Mouse (Mus musculus) left cerebral cortex, postnatal 14 days (tissue): ENCODE results near the gene Gpi1. TPM values are rescaled to one million over a fixed set of nuclear protein-coding genes. Genes with fewer than 3 reads are reported as not detected.
"Not testable (repeated sequence)": the region's sequence is repeated elsewhere in the genome, so short reads cannot be mapped to it uniquely, and the experiment has no call there.

Experiments used
- DNase-seq, 2 experiments: peaks; one replicate each; pipeline ENCODE4 v3.0.0; 2021 to 2022; ENCODE audit warnings: low spot score in 2 of 2, mixed read lengths in 1 of 2
- intact Hi-C: fragments of 180-260 bp; cut with DNase I; formaldehyde crosslinking; loops from one replicate; pipeline ENCODE4 v1.15.1; 2025
- total RNA-seq, 2 experiments: library from RNA; stranded (reverse); gene quantifications; 2 replicates each; pipeline ENCODE4 v1.2.3; 2021

Gpi1 gene
- total RNA-seq, 2 experiments from 2014 or later: 676 to 689 TPM

GRCm38 (mm10) chr7:34198346-34198745 is 31.8 kb downstream of the Gpi1 start:
- peak; percentile 25 to 40 for DNase-seq
- intact Hi-C loops: no loop called here

- intact Hi-C loops: no loop called here
- peak; percentile 91 to 95 for DNase-seq
Observed at GRCm38 (mm10) chr7:34196132-34197128, 33.7 kb downstream of the Gpi1 start, which contains the start of gene Pdcd2l. Pdcd2l (minus strand) TSS chr7:34196661.

DNA sequence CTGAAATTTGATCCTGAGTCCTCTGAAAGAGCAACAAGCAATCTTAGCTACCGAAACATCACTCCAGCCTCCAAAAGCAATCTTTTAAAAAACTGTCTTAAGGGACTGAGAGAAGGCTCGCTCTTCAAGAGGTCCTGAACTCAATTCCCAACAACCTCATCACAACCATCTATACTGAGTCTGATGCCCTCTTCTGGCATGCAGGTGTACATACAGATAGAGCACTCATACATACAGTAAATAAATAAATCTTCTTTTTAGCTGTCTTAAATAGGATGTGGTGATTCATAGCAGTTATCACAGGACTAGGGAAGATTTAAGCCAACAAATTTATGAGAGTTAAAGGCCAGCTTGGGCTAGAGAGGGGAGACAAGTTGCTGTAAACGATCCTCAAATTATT is 34.5 kb downstream of the Gpi1 start:
- intact Hi-C loops: no loop called here
- no peak for DNase-seq

DNA sequence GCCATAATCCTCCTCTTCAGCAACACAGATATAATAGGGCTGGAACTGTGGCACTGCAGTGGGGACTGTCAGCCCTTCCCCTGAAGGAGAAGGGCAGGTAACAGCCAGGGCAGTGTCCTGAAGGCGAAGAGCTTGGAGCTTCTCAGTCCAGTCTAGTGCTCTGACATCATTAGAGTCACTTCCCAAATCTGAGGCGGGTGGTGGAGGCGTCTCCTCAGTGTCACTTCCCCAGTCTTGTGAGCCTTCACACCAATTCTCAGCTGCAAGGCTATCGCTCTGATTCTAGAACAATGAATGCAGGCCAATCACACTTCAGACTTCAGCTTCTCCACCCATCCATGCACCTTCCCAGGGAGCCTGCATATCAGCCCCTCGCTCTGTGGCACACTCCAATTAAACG is 37.3 kb downstream of the Gpi1 start:
- intact Hi-C loops: no loop called here
- DNase-seq: no peak

GRCm38 (mm10) chr7:34189376-34189989 is 40.7 kb downstream of the Gpi1 start:
- intact Hi-C loops: no loop called here
- DNase-seq: no peak

DNA sequence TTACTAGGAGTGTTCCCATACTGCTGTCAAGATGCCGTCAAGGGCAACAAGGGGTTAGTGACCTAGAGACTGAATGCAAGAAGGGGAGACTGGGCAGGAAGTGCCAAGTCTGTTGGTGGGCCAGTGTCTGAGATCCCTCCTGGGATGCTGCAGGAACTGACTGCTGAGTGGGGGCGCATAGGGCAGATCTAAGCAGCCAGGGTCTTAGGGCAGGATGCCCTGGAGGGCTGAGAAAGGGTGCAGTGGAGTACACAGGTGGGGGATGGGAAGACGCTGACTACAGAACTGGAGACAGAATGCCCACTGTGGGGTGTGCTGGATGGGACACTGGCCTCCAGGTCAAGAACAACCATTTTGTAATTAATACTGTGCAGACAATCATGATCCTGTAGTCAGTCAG is 46.3 kb downstream of the Gpi1 start:
- intact Hi-C loops: no loop called here
- no peak for DNase-seq

DNA sequence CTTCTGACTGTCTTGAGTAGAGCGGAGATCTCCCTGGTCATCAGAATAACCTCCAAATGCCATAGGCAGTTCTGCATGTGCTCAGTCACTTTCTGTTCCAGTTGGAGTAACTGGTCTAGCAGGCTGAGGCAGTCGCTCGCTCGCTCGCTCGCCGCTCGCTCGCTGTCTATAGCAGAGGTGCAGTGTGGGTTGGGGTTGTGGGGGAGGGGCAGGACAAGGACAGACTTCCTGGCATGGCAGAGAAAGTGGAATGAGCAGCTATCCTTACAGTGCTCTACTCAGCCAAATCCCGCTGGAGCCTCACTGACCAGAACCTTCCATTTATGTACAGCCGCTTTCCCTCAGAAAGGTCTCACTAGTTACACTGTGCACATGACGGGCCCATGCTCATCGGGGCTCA is 46.8 kb downstream of the Gpi1 start:
- DNase-seq: no peak
- intact Hi-C loops: no loop called here

DNA sequence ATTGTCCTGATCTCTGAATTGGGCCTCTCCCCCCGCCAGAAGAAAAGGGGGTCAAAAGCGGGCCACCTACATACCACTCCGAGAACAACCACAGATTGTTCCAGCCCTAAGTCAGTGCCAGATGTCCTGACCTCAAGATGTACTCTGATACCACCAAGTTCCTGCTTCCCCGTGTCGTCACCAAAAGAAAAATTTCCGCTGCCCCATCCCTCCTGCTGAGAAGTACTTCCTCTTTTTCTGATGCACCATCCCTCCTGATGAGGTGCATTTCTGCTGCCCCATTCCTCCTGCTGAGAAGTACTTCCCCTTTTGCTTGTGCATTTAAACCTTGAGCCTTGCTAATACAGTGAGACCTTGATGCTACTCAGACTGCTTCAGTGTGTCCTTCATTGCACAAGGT is 53.9 kb downstream of the Gpi1 start:
- intact Hi-C loops, DNase-seq: not testable (repeated sequence)

- DNase-seq: no peak
- intact Hi-C loops: no loop called here
Observed at GRCm38 (mm10) chr7:34172251-34172650, 57.9 kb downstream of the Gpi1 start.

DNA sequence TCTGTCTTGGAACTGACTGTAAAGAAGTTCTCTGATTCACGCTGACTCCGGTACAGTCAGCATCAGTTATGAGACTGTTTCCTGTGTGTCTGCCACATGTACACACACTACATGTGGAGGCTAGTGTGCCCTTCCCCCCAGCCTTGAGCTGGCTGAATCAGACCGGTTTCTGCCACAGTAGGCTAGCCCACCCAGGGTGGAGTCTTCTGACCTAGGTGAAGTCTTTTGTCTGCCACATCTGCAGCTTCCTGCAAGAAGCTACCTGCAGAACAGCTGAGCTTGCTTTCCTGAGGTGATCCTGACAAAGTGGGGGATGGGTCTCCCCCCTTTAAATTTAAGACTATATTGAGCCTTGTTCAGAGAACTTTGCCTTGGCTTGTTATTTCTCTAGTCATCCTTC is 60.7 kb downstream of the Gpi1 start, which contains the start of gene Uba2:
Uba2 (minus strand) TSS at position 146 of the 400 bp plus-strand sequence.
- intact Hi-C loops: no loop called here
- DNase-seq: no peak

DNA sequence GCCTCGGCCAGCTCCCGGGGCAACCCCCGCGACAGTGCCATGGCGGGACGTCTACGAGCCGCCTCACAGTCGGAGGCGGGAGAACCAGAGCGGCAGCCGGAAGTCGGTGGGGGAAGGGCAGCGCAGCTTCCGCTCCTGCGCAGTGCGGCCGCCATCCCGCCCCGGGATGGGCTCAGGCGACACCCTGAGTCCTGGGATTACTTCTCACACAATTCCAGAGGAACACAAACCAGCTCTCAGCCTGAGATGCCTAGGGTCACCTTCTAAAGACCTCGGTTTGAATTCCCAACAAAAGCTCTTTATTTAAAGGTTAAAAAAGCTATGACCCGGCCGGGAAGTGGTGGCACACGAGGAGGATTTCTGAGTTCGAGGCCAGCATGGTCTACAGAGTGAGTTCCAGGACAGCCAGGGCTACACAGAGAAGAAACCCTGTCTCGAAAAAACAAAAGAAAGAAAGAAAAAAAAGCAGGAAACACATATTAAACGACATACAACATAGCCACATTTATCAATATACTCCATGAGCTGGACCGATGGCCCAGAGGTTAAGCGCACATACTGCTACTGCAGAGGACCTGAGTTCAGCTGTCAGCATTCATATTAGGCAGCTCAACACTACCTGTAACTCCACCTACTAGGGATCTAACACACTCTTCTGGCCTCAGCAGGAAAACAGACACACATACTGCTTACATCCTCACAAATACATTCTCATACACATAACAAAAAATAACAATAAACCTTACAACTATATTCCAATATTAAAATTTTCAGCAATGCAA is 61.5 kb downstream of the Gpi1 start:
- peak; percentile 94 for DNase-seq
- intact Hi-C loops: no loop called here

DNA sequence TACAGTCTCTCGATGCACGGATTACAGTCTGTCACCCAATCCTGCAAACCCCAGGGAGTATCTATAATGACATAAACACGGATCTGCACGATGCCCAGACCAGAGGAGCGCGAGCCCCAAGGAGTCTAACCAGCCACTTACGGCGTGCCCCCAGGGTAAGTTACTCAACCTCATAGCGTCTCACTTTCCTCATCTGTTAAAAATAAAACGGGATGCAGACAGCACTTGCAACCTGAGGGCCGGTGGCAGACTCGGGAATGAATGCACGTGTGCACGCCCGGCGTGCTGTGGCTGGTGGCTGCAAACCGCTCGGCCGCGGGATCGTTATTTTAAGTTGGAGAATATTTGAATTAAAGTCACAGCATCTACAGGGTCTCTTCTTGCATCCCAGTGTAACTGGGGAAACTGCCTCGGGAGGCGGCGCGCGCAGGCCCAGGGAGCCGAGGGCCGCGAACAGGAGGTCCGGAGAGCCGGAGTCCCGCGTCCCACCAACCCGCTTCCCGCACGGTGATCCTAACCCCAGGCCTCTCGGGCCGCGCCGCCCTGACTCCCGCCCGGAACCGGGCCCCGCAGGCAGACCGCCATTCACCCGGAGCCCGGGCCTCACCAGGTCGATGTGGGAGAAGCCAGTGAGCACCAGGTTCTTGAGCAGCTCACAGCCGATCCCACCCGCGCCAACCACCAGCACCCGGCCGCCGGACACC is 62.2 kb downstream of the Gpi1 start:
- peak; percentile 30 to 31 for DNase-seq
- intact Hi-C loops: no loop called here

- intact Hi-C loops: no loop called here
- no peak for DNase-seq
Observed at GRCm38 (mm10) chr7:34166850-34167249, 63.3 kb downstream of the Gpi1 start.

DNA sequence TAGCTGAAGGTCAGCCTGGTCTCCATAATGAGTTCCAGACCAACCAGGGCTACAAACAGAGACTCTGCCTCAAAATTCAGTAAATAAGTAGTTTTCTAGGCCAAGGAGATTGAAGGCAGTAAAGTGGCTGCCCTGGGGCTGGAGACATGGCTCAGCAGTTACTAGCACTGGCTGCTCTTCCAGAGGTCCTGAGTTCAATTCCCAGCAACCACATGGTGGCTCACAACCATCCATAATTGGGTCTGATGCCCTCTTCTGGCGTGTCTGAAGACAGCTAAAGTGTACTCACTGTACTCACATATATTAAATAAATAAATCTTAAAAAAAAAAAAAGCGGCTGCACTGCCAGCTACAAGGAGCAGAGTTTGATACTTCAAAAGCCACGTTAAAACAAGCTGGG is 64.1 kb downstream of the Gpi1 start:
- DNase-seq: no peak
- intact Hi-C loops: no loop called here

- DNase-seq: no peak
- intact Hi-C loops: no loop called here
Observed at GRCm38 (mm10) chr7:34164671-34165070, 65.5 kb downstream of the Gpi1 start.

DNA sequence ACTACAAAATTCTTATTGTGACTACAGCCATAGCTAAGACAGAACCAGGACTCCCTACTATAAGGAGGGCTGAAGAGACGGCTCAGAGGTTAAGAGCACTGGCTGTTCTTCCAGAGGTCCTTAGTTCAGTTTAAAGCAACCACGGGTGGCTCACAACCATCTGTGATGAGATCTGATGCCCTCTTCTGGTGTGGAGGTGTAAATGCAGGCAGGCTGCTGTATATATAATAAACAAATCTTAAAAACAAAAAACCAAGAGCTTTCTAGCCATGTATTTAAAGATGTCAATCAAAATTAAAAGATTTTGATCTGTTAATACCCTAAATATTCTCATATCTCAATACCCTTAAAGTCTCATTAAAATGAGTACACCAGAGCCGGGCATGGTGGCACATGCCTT is 71.0 kb downstream of the Gpi1 start:
- intact Hi-C loops: no loop called here
- DNase-seq: no peak

GRCm38 (mm10) chr7:34157994-34158393 is 72.1 kb downstream of the Gpi1 start:
- no peak for DNase-seq
- intact Hi-C loops: no loop called here
